Mouse (Mus musculus) cerebellum, adult 2 months (tissue): ENCODE data around the gene Pax5.

Experiments
- CTCF ChIP-seq: fragments of 200-500 bp; IDR thresholded peaks from 2 replicates; pipeline ENCODE4 v1.5.1; 2011; ENCODE audit warnings: low read depth, mild to moderate bottlenecking, control low read depth, low read length, moderate library complexity, borderline replicate concordance; ENCODE audit not compliant: insufficient read depth
- POLR2A ChIP-seq: fragments of 200-500 bp; IDR thresholded peaks from 2 replicates; pipeline ENCODE4 v1.6.1; 2011; ENCODE audit warnings: low read length, control low read depth, borderline replicate concordance; ENCODE audit not compliant: insufficient read depth

- no peak for TF ChIP-seq POLR2A
- no peak for TF ChIP-seq CTCF
Observed at GRCm38 (mm10) chr4:44600875-44601274, 109.4 kb downstream of the Pax5 start.
